Mouse (Mus musculus) ES-Bruce4 (cell line): Measurements from ENCODE around the gene Pick1.

Experiments
- CTCF ChIP-seq: IDR thresholded peaks from one replicate; pipeline ENCODE4 v1.8.1; 2011; ENCODE audit warnings: low read depth, low read length
- EP300 ChIP-seq: IDR thresholded peaks from 2 replicates; pipeline ENCODE4 v1.6.1; 2011; ENCODE audit warnings: low read depth, low read length; ENCODE audit not compliant: insufficient read depth
- POLR2A ChIP-seq: IDR thresholded peaks from one replicate; pipeline ENCODE4 v1.8.1; 2011; ENCODE audit warnings: low read length; ENCODE audit not compliant: insufficient read depth

DNA sequence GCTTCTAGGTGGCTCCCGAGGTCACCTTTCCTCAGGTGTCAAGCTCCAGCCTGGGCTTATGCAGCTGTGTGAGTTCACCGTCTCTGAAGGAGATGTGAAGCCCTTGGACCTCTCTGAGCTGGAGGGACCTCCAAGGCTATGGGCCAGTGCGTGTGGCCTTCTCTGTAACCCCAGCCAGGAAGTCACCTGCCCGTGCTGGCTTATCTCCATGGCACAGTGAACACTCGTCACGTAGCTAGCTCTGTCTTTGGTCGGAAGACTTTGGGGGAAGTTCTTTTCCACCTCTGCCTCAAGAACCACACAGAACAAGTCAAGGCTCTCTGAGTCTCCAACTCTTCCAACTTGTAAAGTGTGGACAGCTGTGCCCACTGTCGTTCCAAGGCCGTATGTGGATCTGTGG is 34.9 kb upstream of the Pick1 start:
- no peak for TF ChIP-seq POLR2A
- no peak for TF ChIP-seq CTCF
- no peak for TF ChIP-seq EP300
